Comparison of ENCODE assay signal across 12 mouse cellular contexts in genomic region chr1:121314766-121315428, GRCm38 (mm10). TPM values are rescaled to one million over a fixed set of nuclear protein-coding genes. Genes with fewer than 3 reads are reported as not detected.
DNase-seq lines count a peak whose midpoint lies in the region; ATAC-seq and TF ChIP-seq lines count a peak whose summit lies in the region.
"Had no signal": no experiment of that assay in that cellular context is flagged by ENCODE, and none has a peak within 500 bp of the region (broad histone marks: within the 10 kb centered on the region; RNA-seq: fewer than 3 reads in every experiment).

No protein-coding gene starts in this region.

- DNase-seq in spleen, postnatal 36 days (ENCODE audit: low spot score in 2 of 2): peak; percentile 43 to 48
- no peak for DNase-seq in spleen, postnatal 4 days (ENCODE audit: low spot score in 2 of 2)
- peak; percentile 83 for DNase-seq in forebrain, postnatal 0 days
- no peak for DNase-seq in cerebellum, adult 9-10 months
- no peak for DNase-seq in thymus, adult 18-20 months
- DNase-seq in adrenal gland, postnatal 25 days: no peak
- DNase-seq: cerebellum, adult 11 months; gastrocnemius, postnatal 36 days; heart, postnatal 36 days; kidney, postnatal 4 days had no signal

- H3K27ac ChIP-seq in forebrain, postnatal 0 days (ENCODE audit: low read depth, low read length): peak overlapping the region; percentile 92
- peak overlapping the region; percentile 86 for H3K27ac ChIP-seq in midbrain, embryonic 13.5 days
- H3K27ac ChIP-seq: stomach, embryonic 15.5 days had no signal

- WGBS in forebrain, postnatal 0 days: 10% methylated on average over 3 of the region's 3 CpGs
- whole genome bisulfite sequencing in midbrain, embryonic 13.5 days: 38% methylated on average over 3 of the region's 3 CpGs

- TF ChIP-seq CTCF in forebrain, postnatal 0 days (IDR thresholded peaks at IDR 0.05; ENCODE audit: low read depth): no peak

- no peaks in the 10 kb centered on the region for H3K27me3 ChIP-seq in forebrain, postnatal 0 days (ENCODE audit: insufficient read depth, low read length)
- H3K27me3 ChIP-seq in midbrain, embryonic 13.5 days: no peaks in the 10 kb centered on the region
- H3K27me3 ChIP-seq: stomach, embryonic 15.5 days had no signal

- peak overlapping the region; percentile 37; the same call in 1 of the 2 replicates for H3K9ac ChIP-seq in forebrain, postnatal 0 days
- 0 out of 2 replicates have a peak overlapping the region, but pooled peaks have one; percentile 25 for H3K9ac ChIP-seq in midbrain, embryonic 13.5 days (replicated peaks)
- H3K9ac ChIP-seq: stomach, embryonic 15.5 days had no signal

- ATAC-seq in forebrain, postnatal 0 days: peak; percentile 96
- peak; percentile 94 for ATAC-seq in midbrain, embryonic 13.5 days

- H3K4me2 ChIP-seq in forebrain, postnatal 0 days (ENCODE audit: low read depth): no peak overlapping the region; the same call in 1 of the 2 replicates
- peak overlapping the region; percentile 15; the same call in 1 of the 2 replicates for H3K4me2 ChIP-seq in midbrain, embryonic 13.5 days (replicated peaks)
- H3K4me2 ChIP-seq: stomach, embryonic 15.5 days had no signal

- H3K36me3 ChIP-seq in forebrain, postnatal 0 days (ENCODE audit: insufficient read depth): peaks cover 13% of the 10 kb centered on the region; the same call in 1 of the 2 replicates
- H3K36me3 ChIP-seq in midbrain, embryonic 13.5 days: peaks cover 31% of the 10 kb centered on the region

- peaks cover 16% of the 10 kb centered on the region for H3K4me1 ChIP-seq in forebrain, postnatal 0 days (ENCODE audit: insufficient read depth)
- H3K4me1 ChIP-seq in midbrain, embryonic 13.5 days (replicated peaks): peaks cover 31% of the 10 kb centered on the region
- H3K4me1 ChIP-seq: stomach, embryonic 15.5 days had no signal

- H3K4me3 ChIP-seq in forebrain, postnatal 0 days (ENCODE audit: low read depth, low read length): no peak overlapping the region
- H3K4me3 ChIP-seq in midbrain, embryonic 13.5 days (replicated peaks): no peak overlapping the region
- H3K4me3 ChIP-seq: stomach, embryonic 15.5 days had no signal

- no peaks in the 10 kb centered on the region for H3K9me3 ChIP-seq in forebrain, postnatal 0 days (ENCODE audit: low read length)
- no peaks in the 10 kb centered on the region for H3K9me3 ChIP-seq in midbrain, embryonic 13.5 days
- H3K9me3 ChIP-seq: stomach, embryonic 15.5 days had no signal

RNA-seq across cellular contexts. Expression of gene Insig2, which starts 17.5 kb away (rescaled TPM):
- 19.5 and 35.1 TPM in 2 replicates for total RNA-seq in forebrain, postnatal 0 days (2014; rRNA removed)
- polyA plus RNA-seq in forebrain, postnatal 0 days (2015; fragmentation: Nextera tagmentation; extraction: Ambion mirVana): 28.4 and 39.1 TPM in 2 replicates
- 47.7 and 50.2 TPM in 2 replicates for polyA plus RNA-seq in midbrain, embryonic 13.5 days (2015; fragmentation: Nextera tagmentation; extraction: Ambion mirVana)
- 51.2 and 53.0 TPM in 2 replicates for total RNA-seq in adrenal gland, postnatal 25 days (2021)

Comparison
In these comparisons a context has a peak if more than half of its experiments do, and no peak if none do; other contexts are left out.
1. DNase-seq: peak in spleen, postnatal 36 days (2 of 2) and forebrain, postnatal 0 days (single experiment); none in spleen, postnatal 4 days (0 of 2), cerebellum, adult 9-10 months (single experiment), thymus, adult 18-20 months (0 of 2) and adrenal gland, postnatal 25 days (single experiment).